Mouse (Mus musculus): ENCODE measurements around the gene Faap100.

Faap100 gene

DNA sequence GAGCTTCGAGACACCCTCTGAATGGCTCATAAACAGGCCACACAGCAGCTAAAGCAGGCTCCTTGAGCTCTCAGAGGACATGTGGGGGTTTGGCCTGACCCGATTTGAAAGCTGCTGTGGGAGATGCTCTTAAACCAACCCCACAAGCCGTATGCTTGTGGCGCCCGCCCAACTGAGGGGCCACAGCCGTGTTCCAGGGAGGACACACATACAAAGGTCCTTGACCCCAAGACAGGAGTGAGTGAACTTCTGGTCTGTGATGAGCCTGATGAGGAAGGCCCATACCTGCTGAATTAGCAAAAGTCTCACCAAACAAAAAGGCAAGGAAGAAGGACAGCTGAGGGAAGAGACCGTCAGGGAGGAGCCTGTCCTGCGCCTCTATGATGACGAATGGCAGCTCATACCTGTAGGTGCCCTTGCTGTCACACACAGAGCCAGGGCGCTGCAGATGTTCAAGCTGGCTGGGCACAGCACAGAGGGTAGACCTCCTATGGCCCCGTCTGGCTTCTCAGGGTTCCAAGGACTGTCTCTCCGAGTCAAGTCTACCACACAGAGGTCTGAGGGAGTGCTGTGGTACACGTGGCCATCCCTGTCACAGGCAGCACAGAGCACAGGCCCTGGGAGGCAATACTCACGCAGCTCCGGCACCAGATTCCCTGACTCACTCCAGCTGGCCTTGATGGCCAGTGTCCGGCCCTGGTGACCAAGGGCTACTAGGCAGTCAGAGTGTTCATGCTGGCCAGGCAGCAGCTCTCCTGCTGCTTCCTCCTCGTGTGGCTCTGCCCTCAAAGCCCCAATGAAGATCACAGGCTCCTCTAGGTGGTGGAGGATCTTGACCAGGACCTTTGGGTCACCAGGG is 2.0 kb downstream of the Faap100 start:
- in situ Hi-C loops (cut with MboI, MseI) = loop anchor here in 1 of 2 experiments (10.0 kb wide), 1 partner anchor 568 kb away; the partner anchor contains the start of gene Slc16a3

DNA sequence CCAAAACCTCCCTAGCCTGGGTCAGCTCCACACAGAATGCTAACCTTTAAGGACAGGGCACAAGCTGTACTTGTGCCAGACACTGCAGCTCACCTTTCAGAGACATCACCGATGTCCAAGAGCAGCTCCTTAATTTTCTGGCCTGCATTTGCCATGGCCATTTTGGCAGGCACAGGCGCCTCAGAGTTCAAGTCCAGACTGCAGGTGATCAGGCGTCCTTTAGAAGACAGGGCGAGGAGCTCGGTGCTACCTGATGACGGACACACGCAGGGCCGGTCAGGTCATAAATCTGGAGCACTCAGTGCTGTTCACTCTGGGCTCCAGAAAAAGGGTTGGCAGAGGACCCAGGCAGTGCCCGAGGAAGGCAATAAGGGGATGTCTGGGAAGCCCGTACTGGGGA is 3.2 kb downstream of the Faap100 start:
- in situ Hi-C loops (cut with MboI, MseI) = loop anchor here in 1 of 2 experiments (10.0 kb wide), 1 partner anchor 569 kb away; the partner anchor contains the start of gene Slc16a3

DNA sequence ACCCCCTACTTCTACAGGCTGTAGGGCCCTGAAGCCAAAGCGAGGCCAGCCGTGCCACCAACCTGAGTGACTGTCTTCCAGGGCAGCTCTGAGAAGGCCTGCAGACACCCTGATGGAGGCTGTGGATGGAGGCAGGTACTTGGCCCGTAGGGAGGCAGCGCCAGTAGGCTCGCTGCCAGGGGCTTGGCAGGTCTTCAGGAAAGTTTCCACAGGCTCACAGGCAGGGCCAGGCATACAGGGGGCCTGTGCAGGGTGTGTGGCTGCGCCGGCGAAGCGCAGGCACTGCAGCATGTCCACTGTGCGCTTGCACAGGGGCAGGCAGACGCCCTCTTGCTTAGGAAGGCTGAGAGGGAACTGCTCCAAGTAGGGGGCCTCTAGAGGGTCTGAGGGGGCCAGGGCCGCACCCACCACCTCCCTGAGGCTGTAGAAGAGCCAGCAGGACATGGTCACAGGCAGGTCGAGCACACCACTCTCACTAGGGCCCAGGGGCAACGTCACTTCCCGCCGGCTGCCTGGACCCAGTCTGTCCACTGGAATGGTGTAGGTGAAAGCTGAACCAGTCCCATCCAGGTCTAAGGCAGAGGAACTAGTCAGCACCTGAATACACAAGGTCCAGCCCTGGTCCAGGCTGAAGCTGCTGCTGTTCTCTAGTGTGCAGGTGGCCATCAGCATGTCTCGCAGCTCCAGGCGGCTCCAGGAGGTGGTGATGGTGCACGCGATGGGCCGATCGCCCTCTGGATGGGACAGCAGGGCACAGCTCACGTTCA is 4.6 kb downstream of the Faap100 start:
- in situ Hi-C loops (cut with MboI, MseI) = loop anchor here in 1 of 2 experiments (10.0 kb wide), 1 partner anchor 571 kb away; the partner anchor contains the start of gene Slc16a3

DNA sequence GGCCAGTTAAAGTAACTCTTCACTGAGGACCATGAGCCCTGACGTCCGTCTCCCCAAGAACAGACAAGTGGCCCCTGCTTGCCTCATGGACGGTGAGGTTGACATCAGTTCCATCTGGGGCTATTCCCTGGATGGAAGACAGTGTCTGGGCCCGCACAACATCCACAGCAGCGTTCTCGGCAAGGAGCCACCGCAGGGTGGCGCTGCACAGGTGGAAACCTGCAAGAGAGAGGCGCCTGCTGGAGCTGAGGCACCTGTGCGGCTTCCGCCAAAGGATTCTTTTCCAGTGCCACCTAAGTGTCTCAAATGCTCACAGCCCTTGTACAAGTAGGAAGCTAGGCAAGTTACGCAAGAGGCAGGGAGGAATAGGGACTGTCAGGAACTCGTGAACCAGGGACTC is 5.5 kb downstream of the Faap100 start:
- in situ Hi-C loops (cut with MboI, MseI) = loop anchor here in 1 of 2 experiments (10.0 kb wide), 1 partner anchor 572 kb away; the partner anchor contains the start of gene Slc16a3

DNA sequence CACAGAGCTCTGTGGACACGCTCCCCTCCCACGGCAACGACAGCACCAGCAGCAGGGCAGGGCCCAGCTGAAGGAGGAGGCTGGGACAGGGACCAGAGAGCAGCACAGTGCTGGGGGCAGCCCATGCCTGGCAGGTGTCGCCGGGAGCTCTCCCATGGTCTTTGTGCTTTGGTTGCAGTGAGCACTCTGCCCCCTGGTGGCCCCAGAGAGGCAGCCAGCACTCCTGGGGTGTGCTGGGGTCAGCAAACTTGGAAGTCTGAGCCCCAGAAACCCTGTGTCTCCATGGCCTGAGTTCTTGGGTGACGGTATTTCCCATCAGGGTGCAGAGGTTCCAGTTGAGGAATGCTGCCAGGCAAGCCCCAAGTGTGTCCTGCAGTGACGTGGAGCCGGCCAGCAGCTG is 8.9 kb downstream of the Faap100 start:
- in situ Hi-C loops (cut with MboI, MseI) = loop anchor here in 1 of 2 experiments (10.0 kb wide), 1 partner anchor 575 kb away; the partner anchor contains the start of gene Slc16a3

DNA sequence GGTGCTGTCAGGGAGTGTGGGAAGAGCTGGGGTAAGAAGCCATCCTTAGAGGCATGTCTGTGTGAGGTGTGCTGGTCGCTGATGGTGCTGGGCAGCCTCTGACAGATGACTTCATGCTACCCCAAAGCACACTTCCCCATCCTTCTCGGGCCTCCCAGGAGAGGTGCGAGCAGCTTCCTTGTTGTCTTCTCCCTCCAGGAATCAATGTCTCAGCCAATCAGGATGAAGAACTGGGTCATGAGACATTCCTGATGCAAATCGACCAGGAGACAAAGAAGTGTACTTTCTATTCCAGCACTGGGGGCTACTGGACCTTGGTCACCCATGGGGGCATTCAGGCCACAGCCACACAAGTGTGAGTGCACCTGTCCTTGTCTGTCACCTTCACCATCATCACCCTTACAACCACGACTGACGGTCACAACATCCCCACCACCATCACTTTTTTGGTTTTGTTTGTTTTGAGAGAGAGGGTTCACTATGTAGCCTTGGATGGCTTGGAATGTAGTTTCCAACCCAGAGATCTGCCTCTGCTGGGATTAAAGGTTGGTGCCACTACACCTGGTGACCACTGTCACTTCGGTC is 12.0 kb downstream of the Faap100 start:
- in situ Hi-C loops (cut with MboI, MseI) = no loop called here

DNA sequence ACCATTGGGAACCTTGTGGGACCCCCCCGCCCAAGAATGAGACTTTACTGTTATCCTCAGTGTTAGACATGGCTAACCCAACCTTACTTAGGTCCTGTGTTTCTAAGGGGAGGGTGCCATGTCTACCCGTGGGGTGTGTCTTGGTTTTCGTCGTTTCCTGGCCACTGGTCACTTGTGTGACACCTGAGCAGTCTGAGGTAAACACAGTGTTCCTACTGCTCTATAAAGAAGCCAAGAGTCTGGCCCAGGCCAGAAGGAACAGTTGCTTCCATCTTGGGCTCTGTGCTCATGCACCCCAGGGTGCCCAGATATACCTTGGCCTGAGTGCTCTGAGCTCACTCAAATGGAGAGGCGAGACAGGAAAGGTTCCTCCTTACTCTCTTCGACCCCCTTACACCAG is 15.7 kb downstream of the Faap100 start:
- in situ Hi-C loops (cut with MboI, MseI) = no loop called here

DNA sequence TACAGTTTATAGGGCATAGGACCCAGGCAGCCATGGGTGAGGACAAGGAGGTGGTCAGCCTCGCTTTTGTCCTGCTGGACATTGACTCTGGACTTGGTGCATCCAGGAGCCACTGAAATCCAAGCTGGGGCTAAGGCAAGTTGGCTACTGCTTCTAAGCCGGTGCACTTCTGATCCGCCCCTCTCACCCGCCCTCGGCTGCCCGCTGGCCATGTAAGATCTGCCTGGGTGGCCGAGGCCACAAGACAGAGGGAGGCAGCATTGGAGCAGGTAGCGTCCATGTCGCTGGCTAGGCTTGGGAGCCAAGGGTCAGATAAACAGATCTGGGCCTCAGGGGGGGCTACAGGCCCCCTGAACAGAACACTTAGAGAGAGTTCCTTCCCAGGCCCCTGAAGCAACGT is 17.3 kb downstream of the Faap100 start, which contains the start of gene Fscn2:
TSS of gene Fscn2 (plus strand) at position 240 of the 400 bp plus-strand sequence.
- in situ Hi-C loops (cut with MboI, MseI) = no loop called here

DNA sequence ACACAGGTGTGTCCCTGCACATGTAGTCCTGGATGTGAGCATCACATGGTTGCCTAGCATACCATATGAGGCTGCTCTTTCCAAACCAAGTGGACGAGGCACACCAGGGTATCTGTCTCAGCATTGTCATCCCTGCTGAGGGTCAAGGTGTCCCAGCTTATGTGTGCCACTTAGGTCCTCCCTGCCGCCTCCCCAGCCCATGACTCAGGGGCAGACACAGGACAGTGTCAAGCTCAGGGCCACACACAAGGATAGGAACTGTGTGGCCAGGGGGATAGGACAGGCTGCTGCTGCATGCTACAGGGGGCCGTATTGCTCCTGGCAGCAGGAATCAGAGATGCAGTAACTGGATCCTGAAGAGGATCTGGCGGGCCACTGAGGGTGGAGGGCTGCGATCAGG is 17.8 kb downstream of the Faap100 start:
- in situ Hi-C loops (cut with MboI, MseI) = no loop called here

DNA sequence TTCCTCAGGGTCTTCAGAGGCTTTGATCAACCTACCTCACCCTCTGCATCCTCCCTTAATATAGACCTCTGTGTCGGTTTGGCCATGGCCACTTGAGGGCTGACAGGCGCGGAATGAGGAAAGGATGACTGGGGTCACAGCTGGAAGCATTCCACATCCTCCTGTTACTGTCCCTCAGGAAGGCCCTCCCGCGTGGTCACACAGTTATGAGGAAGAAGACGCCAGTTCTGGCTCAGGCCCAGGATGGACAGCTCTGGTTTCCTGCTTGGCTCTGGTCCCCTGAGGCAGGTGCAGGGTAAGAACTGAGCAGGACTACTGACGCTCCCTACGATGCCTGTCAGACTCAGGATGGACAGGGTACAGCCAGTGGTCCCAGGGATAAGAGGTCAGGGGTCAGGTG is 18.5 kb downstream of the Faap100 start:
- in situ Hi-C loops (cut with MboI, MseI) = no loop called here

DNA sequence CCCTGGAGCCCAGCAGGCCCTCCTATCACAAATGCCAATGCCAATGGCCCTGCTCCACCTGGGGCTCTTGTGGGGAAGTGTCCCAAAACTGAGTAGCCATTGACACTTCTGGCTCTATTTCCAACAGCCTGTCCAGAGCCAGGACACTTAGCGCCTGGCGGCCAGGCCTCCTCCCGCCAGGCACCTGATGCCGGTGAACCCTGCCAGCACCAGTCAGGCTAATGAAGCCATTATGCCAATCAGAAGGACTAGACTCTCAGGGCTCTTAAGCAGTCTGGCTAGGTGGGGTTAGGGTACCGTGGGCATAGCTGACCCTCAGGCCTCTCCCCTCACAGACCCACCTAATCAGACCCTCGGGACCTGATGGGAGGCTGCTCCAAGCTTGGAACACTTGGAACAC is 19.2 kb downstream of the Faap100 start:
- in situ Hi-C loops (cut with MboI, MseI) = no loop called here

DNA sequence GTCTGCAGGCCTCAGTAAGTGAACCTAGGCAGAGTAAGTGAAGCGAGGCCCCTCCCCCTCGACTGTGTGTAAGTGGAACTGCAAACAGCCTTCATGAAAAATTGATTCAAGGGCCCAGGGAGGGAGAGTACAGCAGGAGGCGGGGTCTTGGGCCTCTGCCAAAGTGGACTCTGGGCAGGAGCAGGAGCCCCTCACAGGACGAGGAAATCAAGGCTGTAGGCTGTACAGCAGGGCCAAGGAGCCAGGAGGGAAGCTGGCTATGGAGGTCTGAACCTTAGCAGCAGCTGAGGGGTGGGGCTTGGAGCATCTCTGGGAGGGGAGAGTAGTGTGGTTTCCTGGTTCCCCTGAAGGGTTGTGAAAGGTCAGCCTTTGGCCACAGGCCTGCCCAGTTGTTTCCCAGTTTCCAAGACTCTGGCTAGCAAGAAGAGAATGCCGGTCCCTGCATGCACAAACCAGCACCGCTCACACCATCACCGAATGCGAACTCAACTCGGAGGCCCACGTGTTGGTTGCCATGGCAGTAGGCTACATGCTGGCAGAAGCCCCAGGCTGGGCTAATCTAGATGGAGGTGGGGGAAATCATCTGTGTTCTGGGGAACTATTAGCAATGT is 20.7 kb downstream of the Faap100 start:
- in situ Hi-C loops (cut with MboI, MseI) = no loop called here

DNA sequence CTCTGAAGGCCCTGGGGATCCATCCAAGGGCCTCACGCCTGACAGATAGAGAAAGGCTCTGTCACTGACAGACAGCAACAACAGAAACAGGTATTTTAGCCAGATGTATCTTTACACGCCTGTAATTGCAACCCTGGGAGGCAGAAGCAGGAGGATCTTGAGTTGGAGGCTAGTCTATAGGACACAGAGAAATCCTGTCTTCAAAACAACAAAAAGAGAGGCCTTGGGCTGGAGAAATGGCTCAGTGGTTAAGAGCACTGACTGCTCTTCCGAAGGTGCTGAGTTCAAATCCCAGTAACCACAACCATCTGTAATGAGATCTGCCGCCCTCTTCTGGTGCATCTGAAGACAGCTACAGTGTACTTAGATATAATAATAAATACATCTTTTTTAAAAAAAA is 21.7 kb downstream of the Faap100 start:
- in situ Hi-C loops (cut with MboI, MseI) = no loop called here

DNA sequence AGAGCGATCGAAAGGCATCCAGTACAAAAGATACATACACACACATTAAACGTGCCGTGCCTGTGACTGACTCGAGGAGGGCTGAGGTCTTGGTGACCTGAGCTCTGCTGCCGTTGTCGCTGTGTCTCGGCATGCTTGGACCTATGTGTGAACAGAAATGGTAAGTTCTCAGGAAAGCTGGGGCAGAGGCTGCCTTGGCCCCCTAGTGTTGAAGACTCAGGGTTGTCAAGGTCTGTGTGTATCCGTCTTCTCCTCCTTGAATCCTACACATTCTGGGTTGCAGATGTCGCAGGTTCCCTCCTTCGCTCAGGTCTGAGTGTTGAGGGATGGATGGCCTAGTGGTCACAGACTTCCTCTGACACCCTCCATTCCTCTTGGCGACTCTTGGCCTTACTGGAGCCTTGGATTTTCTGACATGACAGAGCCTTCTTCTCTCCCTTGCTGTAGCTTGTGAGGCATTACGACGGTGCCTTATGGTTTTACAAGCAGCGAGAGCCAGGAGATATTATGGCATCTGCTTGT is 22.2 kb downstream of the Faap100 start:
- in situ Hi-C loops (cut with MboI, MseI) = no loop called here

DNA sequence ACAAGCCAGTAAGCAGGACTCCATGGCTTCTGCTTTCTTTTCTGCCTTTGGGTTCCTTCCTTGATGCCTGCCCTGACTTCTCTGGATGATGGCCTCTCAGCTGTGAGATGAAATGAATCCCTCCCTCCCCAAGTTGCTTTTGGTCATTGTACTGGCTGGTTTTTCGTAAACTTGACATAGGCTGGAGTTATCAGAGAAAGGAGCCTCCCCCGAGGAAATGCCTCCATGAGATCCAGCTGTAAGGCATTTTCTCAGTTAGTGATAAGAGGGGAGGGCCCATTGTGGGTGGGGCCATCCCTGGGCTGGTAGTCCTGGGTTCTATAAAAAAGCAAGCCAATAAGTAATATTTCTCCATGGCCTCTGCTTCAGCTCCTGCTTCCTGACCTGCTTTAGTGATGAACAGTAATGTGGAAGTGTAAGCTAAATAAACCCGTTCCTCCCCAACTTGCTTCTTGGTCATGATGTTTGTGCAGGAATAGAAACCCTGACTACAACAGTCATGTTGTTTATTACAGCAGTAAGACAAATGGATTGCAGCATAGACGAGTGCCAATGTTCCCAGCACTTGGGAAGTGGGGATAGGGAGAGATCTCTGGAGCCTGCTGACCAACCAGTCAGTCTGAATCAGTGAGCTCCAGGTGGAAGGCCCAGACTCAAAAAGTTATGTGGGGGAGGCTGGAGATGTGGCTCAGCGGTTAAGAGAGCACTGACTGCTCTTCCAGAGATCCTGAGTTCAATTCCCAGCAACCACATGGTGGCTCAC is 23.1 kb downstream of the Faap100 start:
- in situ Hi-C loops (cut with MboI, MseI) = no loop called here

DNA sequence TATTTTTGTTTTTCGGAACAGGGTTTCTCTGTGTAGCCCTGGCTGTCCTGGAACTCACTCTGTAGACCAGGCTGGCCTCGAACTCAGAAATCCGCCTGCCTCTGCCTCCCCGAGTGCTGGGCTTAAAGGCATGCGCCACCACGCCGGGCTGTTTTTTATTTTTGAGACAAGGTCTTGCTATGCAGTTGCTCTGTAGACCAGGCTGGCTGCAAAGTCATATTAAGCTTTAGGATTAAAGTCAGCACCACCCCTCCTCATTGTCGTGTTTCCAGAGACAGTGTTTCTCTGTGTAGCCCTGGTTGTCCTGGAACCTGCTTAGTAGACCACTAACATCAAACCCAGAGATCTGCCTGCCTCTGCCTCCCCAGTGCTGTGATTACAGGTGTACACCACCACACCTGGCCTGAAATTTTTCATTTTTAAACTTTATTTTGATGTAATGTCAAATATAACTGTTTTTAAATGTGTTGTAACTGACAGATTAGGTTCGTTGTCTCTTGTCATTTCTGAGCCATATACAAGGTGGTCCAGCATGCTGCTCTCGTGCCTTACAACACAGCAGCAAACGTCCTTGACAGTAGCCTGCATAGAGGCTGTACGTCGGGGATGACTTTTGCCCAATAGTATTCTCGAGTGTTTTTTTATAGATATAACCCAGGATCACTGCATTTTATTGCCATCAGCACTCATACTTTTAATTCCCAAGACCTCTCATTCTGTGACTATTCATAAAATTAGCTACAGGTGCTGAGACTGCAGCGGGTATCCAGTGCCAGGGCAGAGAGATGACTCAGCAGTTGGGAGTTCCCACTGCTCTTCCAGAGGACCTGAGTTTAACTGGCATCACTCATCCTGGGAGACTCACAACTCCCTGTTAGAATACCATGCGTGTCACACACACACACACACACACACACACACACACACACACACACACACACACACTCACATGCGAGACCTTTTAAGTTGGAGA is 24.0 kb downstream of the Faap100 start:
- in situ Hi-C loops (cut with MboI, MseI) = loop anchor here in 1 of 2 experiments (5.0 kb wide), 1 partner anchor 47 kb away; no protein-coding TSS in a partner anchor

DNA sequence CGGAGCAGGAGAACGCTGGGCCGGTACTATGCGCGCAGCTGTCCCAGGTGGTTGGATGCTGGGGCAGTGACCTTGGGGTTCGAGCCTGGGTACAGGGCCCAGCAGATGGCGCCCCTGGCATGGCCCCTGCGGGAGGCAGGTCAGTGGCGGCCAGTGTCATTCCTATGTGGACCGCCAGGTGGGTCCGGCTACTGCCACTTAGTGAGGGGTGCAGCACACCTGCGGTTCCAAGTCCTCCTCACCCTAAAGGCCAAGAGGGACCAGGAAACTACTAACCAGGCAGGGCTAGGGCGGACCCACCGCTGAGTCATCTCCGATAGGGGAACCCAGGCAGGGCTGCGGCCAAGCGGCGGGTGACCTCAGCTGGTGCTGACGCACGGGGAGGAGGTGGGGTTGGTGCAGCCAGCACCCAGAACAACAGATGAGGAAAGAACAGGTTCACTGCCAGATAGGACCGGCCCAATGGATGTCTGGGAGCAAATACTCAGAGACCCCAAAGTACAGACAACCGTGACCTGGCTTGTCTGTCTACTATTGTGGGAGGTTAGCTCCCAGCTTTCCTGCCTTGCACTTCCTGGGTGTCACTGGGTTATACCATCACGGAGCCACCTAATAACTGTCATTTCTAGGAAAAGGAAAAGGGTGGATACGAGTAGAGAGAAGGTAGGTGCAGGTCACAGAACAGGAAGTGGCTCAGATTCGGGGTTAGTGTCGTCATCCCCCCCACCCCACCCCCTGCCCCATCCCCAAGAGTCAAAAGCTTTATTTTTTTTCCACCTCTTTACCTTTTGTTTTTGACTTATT is 24.9 kb downstream of the Faap100 start:
- in situ Hi-C loops (cut with MboI, MseI) = loop anchor here in 1 of 2 experiments (5.0 kb wide), 1 partner anchor 46 kb away; no protein-coding TSS in a partner anchor
